Mouse (Mus musculus): ENCODE results near the gene Bola2. TPM values are rescaled to one million over a fixed set of nuclear protein-coding genes. Genes with fewer than 3 reads are reported as not detected.

Gene Bola2
- polyA plus RNA-seq (2016; fragmentation: Nextera tagmentation; extraction: Ambion mirVana): 208 and 212 TPM in 2 replicates

DNA sequence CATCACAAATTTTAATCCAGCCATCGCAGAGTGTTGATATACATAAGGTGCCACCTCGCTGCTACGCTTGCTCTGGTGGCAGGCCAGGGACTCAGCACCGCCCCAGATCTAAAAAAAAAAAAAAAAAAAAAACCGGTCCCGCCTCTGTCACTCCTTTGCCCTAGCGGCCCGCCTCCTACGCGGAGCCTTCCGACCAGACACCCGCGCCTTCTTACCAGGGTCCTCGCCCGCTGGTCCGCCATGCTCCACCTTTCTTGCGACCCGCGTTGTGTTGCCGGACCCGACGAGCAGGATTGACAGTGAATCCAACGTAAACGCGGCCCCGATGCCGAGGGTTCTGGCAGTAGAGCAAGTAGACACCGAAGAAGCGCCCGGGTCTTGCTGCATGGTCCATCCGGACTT is at the start of gene Bola2:
TSS of gene Bola2 (plus strand) at position 192 of the 402 bp plus-strand sequence.
- DNase-seq (ENCODE audit: low spot score): no peak
- peaks cover 42% of the 10 kb centered on the region for H3K4me1 ChIP-seq (replicated peaks)
- no peaks in the 10 kb centered on the region for H3K9me3 ChIP-seq
- under 1% methylated on average over 31 of the region's 31 CpGs for WGBS
- H3K4me3 ChIP-seq: peak within 1 kb of the TSS; percentile 93
- no peaks in the 10 kb centered on the region for H3K27me3 ChIP-seq (ENCODE audit: insufficient read depth, poor library complexity, severe bottlenecking)
- peaks cover 57% of the 10 kb centered on the region for H3K36me3 ChIP-seq
- peak within 1 kb of the TSS; percentile 97 for H3K27ac ChIP-seq

- no peaks in the 10 kb centered on the region for H3K9me3 ChIP-seq
- 63% methylated on average over 5 of the region's 5 CpGs for WGBS
- no peak for DNase-seq (ENCODE audit: low spot score)
- no peaks in the 10 kb centered on the region for H3K36me3 ChIP-seq
- H3K4me1 ChIP-seq (replicated peaks): peaks cover 11% of the 10 kb centered on the region
- no peaks in the 10 kb centered on the region for H3K27me3 ChIP-seq (ENCODE audit: insufficient read depth, poor library complexity, severe bottlenecking)
- H3K4me3 ChIP-seq: no peak overlapping the region
- H3K27ac ChIP-seq: no peak overlapping the region
Measured at GRCm38 (mm10) chr7:126645708-126646107, 49.5 kb upstream of the Bola2 start.

GRCm38 (mm10) chr7:126648486-126648885 is 46.7 kb upstream of the Bola2 start:
- 81% methylated on average over 4 of the region's 4 CpGs for WGBS
- peak overlapping the region; percentile 75 for H3K4me3 ChIP-seq
- H3K36me3 ChIP-seq: no peaks in the 10 kb centered on the region
- no peaks in the 10 kb centered on the region for H3K27me3 ChIP-seq (ENCODE audit: insufficient read depth, poor library complexity, severe bottlenecking)
- no peak for DNase-seq (ENCODE audit: low spot score)
- no peak overlapping the region for H3K27ac ChIP-seq
- H3K4me1 ChIP-seq (replicated peaks): peaks cover 11% of the 10 kb centered on the region
- H3K9me3 ChIP-seq: no peaks in the 10 kb centered on the region

GRCm38 (mm10) chr7:126649231-126650051 is 45.8 kb upstream of the Bola2 start, which contains the start of gene Sgf29:
Gene Sgf29 (plus strand): TSS chr7:126649309.
- Histone ChIP-seq H3K9me3 (no peaks in the 10 kb centered on the region), H3K4me1 (replicated peaks) (peaks cover 11% of the 10 kb centered on the region), H3K4me3 (peak within 1 kb of the TSS; percentile 75), H3K36me3 (no peaks in the 10 kb centered on the region), H3K27ac (peak within 1 kb of the TSS; percentile 94), H3K27me3 (ENCODE audit: insufficient read depth, poor library complexity, severe bottlenecking) (no peaks in the 10 kb centered on the region)
- 1% methylated on average over 57 of the region's 57 CpGs for WGBS
- peak; percentile 92 for DNase-seq (ENCODE audit: low spot score)

DNA sequence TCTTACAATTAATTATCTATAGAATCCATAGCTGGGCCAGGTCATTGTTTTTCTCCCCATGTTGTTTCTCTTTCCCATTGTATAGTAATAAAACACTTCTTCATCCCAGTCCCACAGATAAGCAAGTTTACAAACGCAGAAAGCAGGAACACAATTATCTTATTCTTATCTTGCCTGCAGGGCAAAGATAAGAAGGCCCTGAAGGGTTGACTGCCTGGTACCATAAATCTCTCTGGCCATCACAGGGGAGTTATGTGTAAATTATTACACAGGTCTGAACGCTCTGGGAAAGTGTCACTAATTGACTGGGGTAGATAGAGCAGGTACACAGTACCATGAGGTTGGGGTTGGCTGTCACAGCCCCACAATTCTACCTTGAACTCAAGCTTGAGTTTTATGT is 44.3 kb upstream of the Bola2 start:
- no peak for DNase-seq (ENCODE audit: low spot score)
- Histone ChIP-seq H3K36me3 (no peaks in the 10 kb centered on the region), H3K4me1 (replicated peaks) (peaks cover 11% of the 10 kb centered on the region), H3K27me3 (ENCODE audit: insufficient read depth, poor library complexity, severe bottlenecking) (no peaks in the 10 kb centered on the region), H3K27ac (no peak overlapping the region), H3K9me3 (no peaks in the 10 kb centered on the region), H3K4me3 (no peak overlapping the region)
- WGBS: 88% methylated on average over 2 of the region's 2 CpGs

GRCm38 (mm10) chr7:126653991-126654390 is 41.2 kb upstream of the Bola2 start:
- no peaks in the 10 kb centered on the region for H3K36me3 ChIP-seq
- peaks cover 11% of the 10 kb centered on the region for H3K4me1 ChIP-seq (replicated peaks)
- no peak overlapping the region for H3K27ac ChIP-seq
- no peaks in the 10 kb centered on the region for H3K27me3 ChIP-seq (ENCODE audit: insufficient read depth, poor library complexity, severe bottlenecking)
- H3K4me3 ChIP-seq: no peak overlapping the region
- H3K9me3 ChIP-seq: no peaks in the 10 kb centered on the region
- WGBS: 91% methylated on average over 2 of the region's 2 CpGs
- no peak for DNase-seq (ENCODE audit: low spot score)

DNA sequence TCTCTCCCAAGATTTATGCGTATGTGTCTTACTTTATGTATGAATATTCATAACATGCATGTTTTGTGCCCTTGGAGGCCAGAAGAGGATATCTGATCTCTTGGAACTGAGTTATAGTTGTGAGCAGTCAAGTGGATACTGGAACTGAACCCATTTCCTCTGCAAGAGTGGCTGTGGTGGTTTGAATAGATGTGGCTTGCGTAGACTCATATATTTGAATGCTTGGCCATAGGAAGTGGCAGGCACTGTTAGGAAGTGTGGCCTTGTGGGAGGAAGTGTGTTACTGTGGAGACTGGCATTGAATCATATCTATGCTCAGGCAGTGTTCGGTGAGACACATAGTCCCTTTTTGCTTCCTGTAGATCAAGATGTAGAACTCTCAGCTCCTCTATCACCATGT is 39.5 kb upstream of the Bola2 start:
- H3K27me3 ChIP-seq (ENCODE audit: insufficient read depth, poor library complexity, severe bottlenecking): no peaks in the 10 kb centered on the region
- no peaks in the 10 kb centered on the region for H3K4me1 ChIP-seq (replicated peaks)
- no peaks in the 10 kb centered on the region for H3K36me3 ChIP-seq
- no peak overlapping the region for H3K4me3 ChIP-seq
- H3K27ac ChIP-seq: no peak overlapping the region
- 90% methylated on average over 3 of the region's 3 CpGs for WGBS
- DNase-seq (ENCODE audit: low spot score): no peak
- no peaks in the 10 kb centered on the region for H3K9me3 ChIP-seq

DNA sequence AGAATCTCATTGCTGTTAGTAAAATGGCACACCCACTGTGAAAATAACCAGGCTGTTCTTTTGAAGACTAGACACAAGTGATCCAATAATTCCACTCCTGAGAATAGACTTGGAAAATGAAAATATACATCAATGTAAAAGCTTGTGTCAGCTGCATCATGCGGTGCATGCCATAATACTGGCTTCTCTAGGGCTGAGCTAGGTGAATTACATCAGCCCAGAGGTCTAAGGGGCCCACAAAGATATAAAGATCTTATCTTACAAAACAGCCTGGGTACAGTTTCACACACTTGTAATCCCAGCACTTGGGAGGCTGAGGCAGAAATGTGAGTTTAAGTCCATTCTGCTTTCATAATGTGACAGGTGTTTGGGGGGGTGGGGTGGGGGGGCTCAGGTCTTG is 37.7 kb upstream of the Bola2 start:
- no peaks in the 10 kb centered on the region for H3K27me3 ChIP-seq (ENCODE audit: insufficient read depth, poor library complexity, severe bottlenecking)
- no peaks in the 10 kb centered on the region for H3K4me1 ChIP-seq (replicated peaks)
- H3K4me3 ChIP-seq: no peak overlapping the region
- H3K9me3 ChIP-seq: no peaks in the 10 kb centered on the region
- H3K27ac ChIP-seq: no peak overlapping the region
- peaks cover 8% of the 10 kb centered on the region; the same call in 1 of the 2 replicates for H3K36me3 ChIP-seq
- DNase-seq (ENCODE audit: low spot score): no peak
- 90% methylated on average over 1 of the region's 1 CpGs for WGBS

GRCm38 (mm10) chr7:126659771-126660170 is 35.4 kb upstream of the Bola2 start:
- Histone ChIP-seq H3K27me3 (ENCODE audit: insufficient read depth, poor library complexity, severe bottlenecking) (no peaks in the 10 kb centered on the region), H3K4me3 (no peak overlapping the region), H3K36me3 (peaks cover 29% of the 10 kb centered on the region), H3K4me1 (replicated peaks) (peaks cover 3% of the 10 kb centered on the region; the same call in 1 of the 2 replicates), H3K9me3 (no peaks in the 10 kb centered on the region), H3K27ac (no peak overlapping the region)
- WGBS: 87% methylated on average over 3 of the region's 3 CpGs
- no peak for DNase-seq (ENCODE audit: low spot score)

GRCm38 (mm10) chr7:126663646-126664045 is 31.6 kb upstream of the Bola2 start:
- Histone ChIP-seq H3K4me3 (no peak overlapping the region), H3K36me3 (peaks cover 57% of the 10 kb centered on the region), H3K4me1 (replicated peaks) (peaks cover 3% of the 10 kb centered on the region; the same call in 1 of the 2 replicates), H3K9me3 (no peaks in the 10 kb centered on the region), H3K27ac (no peak overlapping the region), H3K27me3 (ENCODE audit: insufficient read depth, poor library complexity, severe bottlenecking) (no peaks in the 10 kb centered on the region)
- no peak for DNase-seq (ENCODE audit: low spot score)
- 65% methylated on average over 8 of the region's 8 CpGs for WGBS

GRCm38 (mm10) chr7:126665269-126665668 is 29.9 kb upstream of the Bola2 start:
- peaks cover 3% of the 10 kb centered on the region; the same call in 1 of the 2 replicates for H3K4me1 ChIP-seq (replicated peaks)
- H3K27ac ChIP-seq: no peak overlapping the region
- WGBS: 98% methylated on average over 3 of the region's 3 CpGs
- H3K9me3 ChIP-seq: no peaks in the 10 kb centered on the region
- H3K27me3 ChIP-seq (ENCODE audit: insufficient read depth, poor library complexity, severe bottlenecking): no peaks in the 10 kb centered on the region
- no peak overlapping the region for H3K4me3 ChIP-seq
- DNase-seq (ENCODE audit: low spot score): no peak
- H3K36me3 ChIP-seq: peaks cover 66% of the 10 kb centered on the region

DNA sequence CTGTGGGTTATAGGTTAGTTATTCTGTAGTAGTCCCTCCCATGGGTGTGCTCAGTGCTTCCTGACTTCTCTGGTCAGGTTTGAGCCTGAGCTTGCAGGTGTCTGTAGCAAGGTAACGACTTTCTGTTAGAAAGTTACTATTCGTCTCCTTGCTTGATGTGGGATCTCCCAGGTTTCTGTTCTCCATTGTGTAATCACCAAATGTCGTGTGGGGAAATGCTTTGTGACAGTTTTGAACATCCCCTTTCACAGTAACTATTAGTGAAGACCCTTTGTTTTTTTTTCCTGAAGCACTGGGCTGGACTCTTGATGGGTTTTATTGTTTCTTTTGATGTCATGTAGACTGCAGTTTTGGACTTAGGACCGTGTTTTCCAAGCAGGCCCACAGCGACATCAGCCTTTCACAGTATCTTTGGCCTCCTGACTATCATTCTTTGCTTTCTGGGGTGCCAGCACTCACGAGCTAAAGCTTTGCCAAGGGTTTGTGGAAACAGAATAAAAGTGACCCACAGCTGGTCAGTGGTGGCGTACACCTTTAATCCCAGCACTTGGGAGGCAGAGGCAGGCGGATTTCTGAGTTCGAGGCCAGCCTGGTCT is 27.6 kb upstream of the Bola2 start:
- no peak for DNase-seq (ENCODE audit: low spot score)
- Histone ChIP-seq H3K4me1 (replicated peaks) (peaks cover 3% of the 10 kb centered on the region; the same call in 1 of the 2 replicates), H3K36me3 (peaks cover 81% of the 10 kb centered on the region), H3K27ac (no peak overlapping the region), H3K4me3 (no peak overlapping the region), H3K9me3 (no peaks in the 10 kb centered on the region), H3K27me3 (ENCODE audit: insufficient read depth, poor library complexity, severe bottlenecking) (no peaks in the 10 kb centered on the region)
- 90% methylated on average over 9 of the region's 9 CpGs for WGBS

- 87% methylated on average over 5 of the region's 5 CpGs for WGBS
Measured at GRCm38 (mm10) chr7:126668452-126668851, 26.7 kb upstream of the Bola2 start.

More at GRCm38 (mm10) chr7:126668452-126668851, 26.7 kb upstream of the Bola2 start:
- Histone ChIP-seq H3K27ac (no peak overlapping the region), H3K9me3 (no peaks in the 10 kb centered on the region), H3K36me3 (peaks cover 81% of the 10 kb centered on the region), H3K4me3 (no peak overlapping the region), H3K27me3 (ENCODE audit: insufficient read depth, poor library complexity, severe bottlenecking) (no peaks in the 10 kb centered on the region), H3K4me1 (replicated peaks) (peaks cover 3% of the 10 kb centered on the region; the same call in 1 of the 2 replicates)
- no peak for DNase-seq (ENCODE audit: low spot score)

All from hindbrain, embryonic 10.5 days (tissue).